Mouse (Mus musculus) left cerebral cortex, adult 8-10 months (tissue): ENCODE measurements around the gene Tmem255a. TPM values are rescaled to one million over a fixed set of nuclear protein-coding genes. Genes with fewer than 3 reads are reported as not detected.

ENCODE experiments used
- DNase-seq, 2 experiments: peaks; one replicate each; pipeline ENCODE4 v3.0.0; 2022; ENCODE audit warnings: low spot score in 2 of 2
- microRNA-seq, 2 experiments: library from miRNA; unstranded; fragments of <30 nt; microRNA quantifications; one replicate each; pipeline ENCODE4 v1.2.0; 2022
- total RNA-seq, 4 experiments: library from RNA; stranded (reverse); gene quantifications; 2 replicates each; pipeline ENCODE4 v1.2.4; 2022

The Tmem255a gene
- total RNA-seq, 4 experiments from 2014 or later, result 20.8 to 24.7 (median 23.9) TPM

DNA sequence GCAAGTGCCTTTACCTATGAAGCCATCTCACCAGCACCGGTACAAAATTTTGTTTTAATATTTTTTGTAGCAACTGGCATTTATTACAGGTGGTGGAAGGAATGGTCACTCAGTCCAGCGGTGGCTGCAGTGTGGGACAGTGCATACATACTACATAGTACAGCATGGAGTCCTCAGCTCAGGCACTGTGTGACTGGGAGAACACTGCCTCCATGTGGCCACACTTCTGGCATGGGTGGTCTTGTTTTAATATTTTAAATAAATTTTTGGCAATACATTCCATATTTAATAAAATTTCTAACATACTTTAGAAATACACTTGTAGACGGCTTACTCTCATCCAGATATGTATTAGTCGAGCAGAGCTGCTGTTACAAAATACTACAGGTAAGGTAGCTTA, 85.6 kb downstream of the Tmem255a start:
- DNase-seq, result no peak

DNA sequence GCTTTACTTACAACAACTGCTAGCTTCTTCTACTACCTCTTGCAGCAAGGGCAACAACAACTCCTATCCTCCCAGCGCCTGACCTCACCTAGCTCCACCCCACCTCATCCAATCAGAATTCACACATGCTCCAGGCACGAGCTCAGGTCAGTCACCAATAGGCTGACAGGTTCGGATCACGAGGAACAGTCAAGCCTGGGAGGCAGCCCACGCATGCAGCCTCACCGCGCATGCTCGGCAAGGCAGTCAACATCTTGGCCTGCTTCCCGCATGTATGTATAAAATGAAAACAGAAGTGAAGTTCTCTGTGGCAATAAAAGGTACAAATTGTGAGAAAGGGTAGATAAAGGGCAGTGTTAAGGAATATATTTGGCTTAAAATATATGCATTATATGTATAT, 86.2 kb downstream of the Tmem255a start:
- DNase-seq, result no peak

DNA sequence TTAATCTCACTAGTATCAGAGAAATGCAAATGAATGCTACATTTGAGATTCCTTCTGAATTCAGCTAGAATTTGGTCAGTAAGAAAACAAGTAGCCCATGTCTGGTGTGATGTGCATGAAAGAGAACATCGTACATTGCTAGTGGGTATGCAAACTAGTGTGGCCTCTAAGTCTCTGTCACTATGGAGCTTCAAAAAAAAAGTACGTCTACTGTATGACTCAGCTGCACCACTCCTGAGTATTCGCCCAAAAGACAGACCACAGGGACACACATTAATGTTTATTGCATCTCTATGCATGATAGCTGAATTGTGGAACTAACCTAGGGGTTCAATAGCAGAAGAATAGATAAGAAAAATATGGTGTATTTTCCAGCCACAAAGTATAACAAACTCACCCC, 86.9 kb downstream of the Tmem255a start:
- DNase-seq, result no peak

DNA sequence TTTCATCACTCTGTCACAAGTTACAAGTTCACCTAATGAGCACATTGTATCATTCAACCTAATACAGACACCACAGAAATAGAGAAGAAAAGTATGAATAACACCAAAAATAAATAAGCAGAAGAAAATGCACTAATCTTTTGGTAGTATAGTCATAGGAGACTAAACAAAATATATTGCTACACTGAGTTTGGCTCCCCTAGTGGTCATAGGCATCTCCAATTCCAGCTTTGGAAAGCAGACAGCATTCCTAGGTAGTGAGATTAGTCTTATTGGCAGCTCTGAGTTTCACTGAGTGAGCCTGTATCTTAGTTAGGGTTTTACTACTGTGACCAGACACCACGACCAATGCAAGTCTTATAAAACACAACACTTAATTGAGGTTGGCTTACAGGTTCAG, 93.1 kb downstream of the Tmem255a start:
- DNase-seq, result no peak

Small RNA genes within 50 kb of the gene (microRNA-seq; reads per million reads assigned to microRNA genes)
- gene Mir3110, result 0 to 0.22 reads per million in 2 experiments

Other genes with a start within 250 kb of the Tmem255a start
- gene Btg1-ps1, start 233.6 kb downstream of the Tmem255a start, total RNA-seq, result not detected
- not detected for gene Btg1-ps2, start 209.3 kb downstream of the Tmem255a start, total RNA-seq
- not detected for gene Rhox10, start 186.0 kb downstream of the Tmem255a start, total RNA-seq
- gene Rhox11, start 167.3 kb downstream of the Tmem255a start, total RNA-seq, result not detected
- not detected for gene Rhox12, start 141.5 kb downstream of the Tmem255a start, total RNA-seq
- gene Rhox13, start 131.2 kb downstream of the Tmem255a start, total RNA-seq, result not detected
- 10 to 100 TPM; 20.6 to 26.4 (median 22.3) TPM for gene Zbtb33, start 62.6 kb downstream of the Tmem255a start, total RNA-seq
- gene Atp1b4, start 63.7 kb upstream of the Tmem255a start, total RNA-seq, result not detected
- 100 to 1,000 TPM in 2 of 4 experiments, 10 to 100 TPM in 2; 78.7 to 107 (median 95.4) TPM for gene Lamp2, start 204.0 kb upstream of the Tmem255a start, total RNA-seq